Mouse (Mus musculus): Measurements from ENCODE around the gene Mroh2a. TPM values are rescaled to one million over a fixed set of nuclear protein-coding genes. Genes with fewer than 3 reads are reported as not detected.

The Mroh2a gene
- polyA plus RNA-seq, 2 experiments: under 0.01 to 0.38 TPM

DNA sequence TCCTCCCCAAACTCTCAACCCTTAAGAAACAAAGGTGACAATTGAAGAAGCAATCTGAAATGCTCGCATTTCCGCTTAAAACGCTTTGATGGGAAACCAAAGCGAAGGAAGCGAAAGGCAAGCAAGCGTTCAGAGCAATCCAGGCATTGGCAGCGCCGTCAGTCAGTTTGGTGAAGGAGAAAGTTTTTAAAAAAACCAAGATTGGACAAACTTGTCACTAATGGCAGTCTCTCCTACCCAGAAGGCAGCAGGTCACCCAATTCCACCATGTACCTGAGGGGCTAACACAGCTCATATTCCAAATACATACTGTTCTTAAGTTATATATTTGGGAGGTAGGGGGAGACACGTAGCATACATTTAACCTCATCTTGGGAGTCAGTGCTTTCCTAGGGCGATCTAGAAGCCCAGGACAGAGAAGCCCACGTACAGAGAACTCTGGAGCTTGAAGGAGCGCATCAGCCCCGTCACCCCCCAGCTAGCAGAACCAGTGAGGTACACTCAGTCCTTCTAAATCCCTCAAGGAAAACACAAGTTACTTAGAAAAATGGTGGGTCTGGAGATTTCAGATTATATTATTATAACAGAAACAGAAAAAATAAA lies 48.4 kb downstream of the Mroh2a start:
- H3K4me3 ChIP-seq (ENCODE audit: insufficient read depth in 1 of 2, low read depth in 2 of 2, low read length in 2 of 2): peak overlapping the region in 1 of 2 experiments; percentile 65; a peak in 2 of 4 replicates
- peaks cover 47% of the 10 kb centered on the region for H3K36me3 ChIP-seq (replicated peaks; ENCODE audit: control insufficient read depth, insufficient read depth, low read depth)
- H3K27me3 ChIP-seq (ENCODE audit: control insufficient read depth, insufficient read depth, low read length): no peaks in the 10 kb centered on the region
- DNase-seq (ENCODE audit: low read depth in 3 of 3, low spot score in 3 of 3) (no peak), ATAC-seq (ENCODE audit: insufficient read depth) (no peak)
- peak overlapping the region; percentile 72 for H3K4me2 ChIP-seq (ENCODE audit: low read depth)
- H3K27ac ChIP-seq: no peak overlapping the region
- TF ChIP-seq EP300 (IDR thresholded peaks at IDR 0.05; ENCODE audit: low read depth) (no peak), CTCF (IDR thresholded peaks at IDR 0.05; ENCODE audit: low read depth) (no peak)
- H3K9me3 ChIP-seq (ENCODE audit: control insufficient read depth, low read length): no peaks in the 10 kb centered on the region
- peak overlapping the region; percentile 88 for H3K9ac ChIP-seq (replicated peaks)
- WGBS (ENCODE audit: insufficient replicate concordance): 64% methylated on average over 13 of the region's 13 CpGs
- H3K4me1 ChIP-seq (replicated peaks; ENCODE audit: control insufficient read depth in 2 of 2, insufficient read depth in 2 of 2, low read length in 1 of 2): peaks cover 16 to 21% of the 10 kb centered on the region in 2 experiments

DNA sequence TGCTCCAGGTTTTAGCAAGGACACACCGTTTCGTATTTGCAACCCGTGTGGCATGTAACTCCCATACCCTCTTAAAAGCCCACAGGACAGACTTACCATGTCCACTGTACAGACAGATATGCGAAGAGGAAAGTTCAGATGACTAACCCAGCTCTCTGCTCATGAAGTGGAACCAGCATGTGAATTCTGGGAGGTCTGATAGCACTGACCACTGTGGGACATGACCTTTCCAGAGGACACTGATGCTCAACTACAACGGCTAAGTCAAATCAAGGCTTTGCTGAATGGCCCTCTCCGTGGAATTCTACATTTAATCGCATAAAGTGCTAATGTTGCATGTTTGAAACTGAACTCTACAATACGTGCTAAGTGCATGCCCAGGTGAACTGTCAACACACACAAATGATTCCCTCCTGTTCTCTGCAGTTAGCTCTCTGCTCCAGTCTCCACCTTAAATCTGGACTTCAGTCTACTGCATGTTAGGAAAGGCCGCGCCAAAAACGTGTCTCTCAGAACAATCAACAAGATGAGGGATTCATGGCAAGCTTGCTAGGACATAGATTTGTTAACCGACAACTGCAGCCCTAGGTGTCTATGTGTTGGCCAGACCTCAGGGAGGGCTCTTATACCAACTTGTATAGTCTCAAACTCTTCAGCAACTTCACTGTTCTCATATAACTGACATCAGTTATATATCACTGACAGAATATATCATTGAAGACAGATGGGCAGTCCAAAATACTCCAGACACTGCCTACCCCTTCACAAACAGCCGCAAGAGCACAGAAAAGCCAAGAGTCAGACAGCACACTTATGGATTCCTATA lies 49.1 kb downstream of the Mroh2a start:
- H3K27me3 ChIP-seq (ENCODE audit: control insufficient read depth, insufficient read depth, low read length): no peaks in the 10 kb centered on the region
- peak overlapping the region; percentile 65 to 73 for H3K4me3 ChIP-seq (ENCODE audit: insufficient read depth in 1 of 2, low read depth in 2 of 2, low read length in 2 of 2)
- TF ChIP-seq EP300 (IDR thresholded peaks at IDR 0.05; ENCODE audit: low read depth): no peak
- TF ChIP-seq CTCF (IDR thresholded peaks at IDR 0.05; ENCODE audit: low read depth): no peak
- peak overlapping the region; percentile 72 for H3K4me2 ChIP-seq (ENCODE audit: low read depth)
- H3K9ac ChIP-seq (replicated peaks): peak overlapping the region; percentile 88
- 58% methylated on average over 13 of the region's 13 CpGs for WGBS (ENCODE audit: insufficient replicate concordance)
- no peaks in the 10 kb centered on the region for H3K9me3 ChIP-seq (ENCODE audit: control insufficient read depth, low read length)
- ATAC-seq (ENCODE audit: insufficient read depth) (no peak), DNase-seq (ENCODE audit: low read depth in 3 of 3, low spot score in 3 of 3) (no peak)
- peak overlapping the region; percentile 63 for H3K27ac ChIP-seq
- peaks cover 16 to 21% of the 10 kb centered on the region in 2 experiments for H3K4me1 ChIP-seq (replicated peaks; ENCODE audit: control insufficient read depth in 2 of 2, insufficient read depth in 2 of 2, low read length in 1 of 2)
- H3K36me3 ChIP-seq (replicated peaks; ENCODE audit: control insufficient read depth, insufficient read depth, low read depth): peaks cover 46% of the 10 kb centered on the region

DNA sequence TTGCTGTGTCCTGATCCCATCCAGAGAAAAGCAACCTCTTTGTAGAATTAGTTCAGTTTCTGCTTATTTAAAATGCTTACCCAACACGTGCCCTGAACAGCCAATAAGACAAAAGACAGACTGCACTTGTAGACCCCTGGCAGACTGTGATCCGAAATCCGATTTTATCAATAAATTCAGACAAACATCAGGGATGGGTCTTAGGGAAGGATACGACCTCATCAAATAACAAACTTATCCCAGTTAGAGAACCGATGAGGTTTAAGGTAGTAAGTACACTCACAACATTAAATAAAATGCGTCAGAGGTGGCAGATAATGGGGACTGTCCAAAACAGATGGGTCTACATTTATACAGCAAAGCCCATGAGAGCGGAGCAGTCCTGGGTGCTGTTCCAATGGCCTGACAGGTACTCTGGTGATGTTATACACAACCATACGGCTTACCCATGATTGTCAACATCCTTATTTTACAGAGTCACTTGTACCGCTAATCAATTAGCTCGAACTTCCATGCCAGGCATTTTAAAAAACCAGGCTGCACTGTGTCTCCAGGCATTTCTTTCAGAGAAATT lies 49.8 kb downstream of the Mroh2a start:
- Histone ChIP-seq H3K4me2 (ENCODE audit: low read depth) (peak overlapping the region; percentile 72), H3K4me1 (replicated peaks; ENCODE audit: control insufficient read depth in 2 of 2, insufficient read depth in 2 of 2, low read length in 1 of 2) (peaks cover 16 to 21% of the 10 kb centered on the region in 2 experiments), H3K27me3 (ENCODE audit: control insufficient read depth, insufficient read depth, low read length) (no peaks in the 10 kb centered on the region), H3K36me3 (replicated peaks; ENCODE audit: control insufficient read depth, insufficient read depth, low read depth) (peaks cover 42% of the 10 kb centered on the region), H3K27ac (peak overlapping the region; percentile 63), H3K9me3 (ENCODE audit: control insufficient read depth, low read length) (no peaks in the 10 kb centered on the region), H3K9ac (replicated peaks) (peak overlapping the region; percentile 88), H3K4me3 (ENCODE audit: insufficient read depth in 1 of 2, low read depth in 2 of 2, low read length in 2 of 2) (peak overlapping the region; percentile 65 to 73)
- WGBS (ENCODE audit: insufficient replicate concordance): 18% methylated on average over 10 of the region's 10 CpGs
- ATAC-seq (ENCODE audit: insufficient read depth) (peak; percentile 47), DNase-seq (ENCODE audit: low read depth in 3 of 3, low spot score in 3 of 3) (peak in 1 of 3 experiments; percentile 64)
- TF ChIP-seq EP300 (IDR thresholded peaks at IDR 0.05; ENCODE audit: low read depth) (no peak), CTCF (IDR thresholded peaks at IDR 0.05; ENCODE audit: low read depth) (no peak)

DNA sequence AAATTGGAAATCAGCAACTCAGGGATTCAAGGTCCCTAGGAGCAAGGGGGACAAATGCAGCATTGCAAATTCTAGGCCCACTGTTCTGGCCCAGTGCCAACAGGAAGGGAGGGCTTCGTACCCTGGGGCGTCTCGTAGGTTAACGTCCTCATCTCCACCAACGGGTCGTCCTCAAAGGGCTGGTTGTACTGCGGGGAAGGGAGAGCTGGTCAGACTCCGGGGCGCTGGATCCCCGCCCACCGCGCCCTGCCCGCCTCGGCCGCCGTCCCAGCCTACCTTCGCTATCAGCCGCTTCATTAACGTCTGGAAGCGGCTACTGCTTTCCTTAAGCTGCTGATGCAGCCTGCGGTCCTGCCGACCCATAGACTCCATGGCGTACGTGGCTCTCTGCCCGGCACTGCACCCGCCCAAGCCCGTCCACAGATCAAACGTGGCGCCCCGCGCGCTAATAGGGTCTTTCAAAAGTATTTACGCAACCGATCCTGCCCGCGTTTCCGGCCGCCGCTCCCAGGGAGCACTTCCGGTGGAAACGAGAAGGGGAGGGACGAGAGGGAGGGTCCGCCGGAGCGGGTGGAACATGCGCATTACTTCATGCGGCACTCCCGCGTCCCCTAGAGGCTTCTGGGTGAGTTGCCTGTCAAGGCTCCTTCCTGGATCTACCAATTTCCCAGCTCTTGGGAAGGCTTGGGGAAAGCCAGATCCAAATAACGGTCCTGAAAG lies 50.5 kb downstream of the Mroh2a start, which contains the start of the genes Hjurp and Trpm8:
Gene Hjurp, minus strand, starts transcription at position 536 of the 720 bp plus-strand sequence.
Gene Trpm8, plus strand, starts transcription at position 564 of the 720 bp plus-strand sequence.
- Histone ChIP-seq H3K36me3 (replicated peaks; ENCODE audit: control insufficient read depth, insufficient read depth, low read depth) (peaks cover 35% of the 10 kb centered on the region), H3K4me2 (ENCODE audit: low read depth) (peak within 1 kb of the TSS; percentile 72), H3K9ac (replicated peaks) (peak within 1 kb of the TSS; percentile 88), H3K4me1 (replicated peaks; ENCODE audit: control insufficient read depth in 2 of 2, insufficient read depth in 2 of 2, low read length in 1 of 2) (peaks cover 16 to 21% of the 10 kb centered on the region in 2 experiments), H3K9me3 (ENCODE audit: control insufficient read depth, low read length) (no peaks in the 10 kb centered on the region), H3K4me3 (ENCODE audit: insufficient read depth in 1 of 2, low read depth in 2 of 2, low read length in 2 of 2) (peak within 1 kb of the TSS; percentile 65 to 73), H3K27me3 (ENCODE audit: control insufficient read depth, insufficient read depth, low read length) (no peaks in the 10 kb centered on the region), H3K27ac (peak within 1 kb of the TSS; percentile 63)
- WGBS (ENCODE audit: insufficient replicate concordance): under 1% methylated on average over 50 of the region's 50 CpGs
- ATAC-seq (ENCODE audit: insufficient read depth): peak; percentile 90
- TF ChIP-seq CTCF (IDR thresholded peaks at IDR 0.05; ENCODE audit: low read depth) (no peak), EP300 (IDR thresholded peaks at IDR 0.05; ENCODE audit: low read depth) (no peak)
- peak; percentile 98 to 100 (median 99) for DNase-seq (ENCODE audit: low read depth in 3 of 3, low spot score in 3 of 3)
